Mouse (Mus musculus): ENCODE results near the gene Pik3c2b. TPM values are rescaled to one million over a fixed set of nuclear protein-coding genes. Genes with fewer than 3 reads are reported as not detected.

Gene Pik3c2b
- polyA plus RNA-seq (2017; shearing (Covaris generic)): 0.64 TPM

GRCm38 (mm10) chr1:133045011-133045860 lies at the start of gene Pik3c2b:
TSS of gene Pik3c2b (plus strand) at chr1:133045667.

DNA sequence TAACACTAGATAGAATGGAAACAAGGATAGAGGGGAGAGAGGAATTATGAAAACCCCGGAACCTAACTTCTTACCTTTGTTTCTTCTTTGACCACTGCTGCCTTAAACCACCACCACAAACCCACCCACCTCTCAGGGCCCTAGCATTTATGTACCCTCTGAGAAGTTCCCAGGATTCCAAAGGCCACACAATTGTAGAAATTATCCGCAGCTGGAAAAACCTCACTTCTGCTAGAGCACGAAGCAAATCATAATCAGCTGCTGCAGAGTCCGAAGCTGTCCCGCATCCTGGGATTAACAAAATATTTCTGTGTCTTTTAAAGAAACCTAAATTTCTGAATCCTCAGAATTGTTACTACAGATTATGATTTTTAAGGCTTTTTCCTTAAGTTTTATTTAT lies 15.0 kb upstream of the Pik3c2b start, which contains the start of gene Mdm4:
Gene Mdm4 (minus strand): TSS at position 101 of the 400 bp plus-strand sequence.

DNA sequence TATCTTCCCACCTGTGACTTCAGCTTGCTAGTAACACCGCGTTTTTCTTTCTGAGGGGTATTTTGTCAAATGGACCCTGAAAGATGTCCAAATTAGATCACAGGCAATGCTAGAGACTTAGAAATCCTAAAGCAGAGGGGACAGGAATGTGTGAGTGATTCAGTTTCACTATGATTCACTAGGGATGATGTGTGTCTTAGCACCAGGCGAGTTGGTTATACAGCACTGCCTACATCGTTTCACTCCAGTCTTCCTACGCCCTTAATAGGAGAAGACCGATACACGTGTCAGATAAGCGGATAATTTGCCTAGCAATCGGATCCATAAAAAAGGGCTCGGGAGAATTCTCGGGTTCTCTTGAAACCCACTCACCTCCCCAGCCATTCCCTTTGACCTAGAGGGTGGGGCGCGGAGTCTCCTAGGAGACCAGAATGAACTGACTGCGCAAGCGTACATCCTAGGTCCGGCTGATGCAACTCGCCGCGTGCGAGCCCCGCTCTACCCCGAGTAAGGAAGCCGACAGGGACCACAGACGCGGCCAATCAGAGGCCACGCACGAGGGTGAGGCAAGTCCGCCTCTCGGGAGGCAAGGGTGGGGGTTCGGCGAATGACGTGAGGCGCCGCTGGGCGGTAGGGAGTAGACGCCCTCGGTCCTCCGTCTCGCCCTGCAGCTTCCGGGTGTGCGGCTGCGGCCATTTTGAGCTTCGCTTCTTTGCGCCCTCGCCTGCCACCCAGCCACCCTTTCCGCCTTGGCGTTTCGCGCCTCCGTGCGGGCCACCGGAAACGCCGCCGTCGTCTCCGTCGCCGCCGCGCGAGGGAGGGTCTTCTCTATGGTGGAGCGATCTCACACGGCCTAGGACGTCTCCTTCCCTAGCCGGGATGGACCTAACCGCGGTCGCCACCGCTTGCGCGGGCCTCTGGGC lies 85.4 kb downstream of the Pik3c2b start, which contains the start of gene Ppp1r15b:
Gene Ppp1r15b (plus strand): TSS at position 506 of the 923 bp plus-strand sequence.

Other genes with a start within 250 kb of the Pik3c2b start
- gene Lrrn2, start 165.4 kb upstream of the Pik3c2b start, polyA plus RNA-seq (2017; shearing (Covaris generic)): 0.11 TPM
- gene Mdm4, start 15.1 kb upstream of the Pik3c2b start, polyA plus RNA-seq (2017; shearing (Covaris generic)): 96.8 TPM
- 60.0 TPM for gene Ppp1r15b, start 85.5 kb downstream of the Pik3c2b start, polyA plus RNA-seq (2017; shearing (Covaris generic))
- gene Plekha6, start 118.5 kb downstream of the Pik3c2b start, polyA plus RNA-seq (2017; shearing (Covaris generic)): 0.91 TPM

Measured in effector memory CD4-positive, alpha-beta T cell, adult 5 months (primary cell).